Mouse (Mus musculus): ENCODE measurements around the gene Gzmm.

- TF ChIP-seq POLR2A (IDR thresholded peaks at IDR 0.05; ENCODE audit: borderline replicate concordance, extremely low read depth, insufficient read depth, insufficient read length, poor library complexity, severe bottlenecking) (no peak), CTCF (IDR thresholded peaks at IDR 0.05; ENCODE audit: borderline replicate concordance, extremely low read depth, insufficient read depth, insufficient read length) (peak; percentile 57)
These were observed 49.4 kb downstream of the Gzmm start for GRCm38 (mm10) chr10:79738259-79738658.

Data from brain, embryonic 14.5 days (tissue).